Mouse (Mus musculus): ENCODE results near the gene Gsdma. TPM values are rescaled to one million over a fixed set of nuclear protein-coding genes. Genes with fewer than 3 reads are reported as not detected.
A peak's percentile ranks its signal among the peaks of the same experiment; 100 is the strongest.
"Not testable (repeated sequence)": the region's sequence is repeated elsewhere in the genome, so short reads cannot be mapped to it uniquely, and the experiment has no call there.

Gsdma gene
- total and polyA plus RNA-seq, 2 experiments from 2014 or later: 0.15 TPM; not detected in 1

- TF ChIP-seq CTCF (IDR thresholded peaks at IDR 0.05; ENCODE audit: low read depth): no peak
- H3K27ac ChIP-seq (ENCODE audit: low read depth, low read length): no peak overlapping the region
- no peaks in the 10 kb centered on the region for H3K4me1 ChIP-seq (ENCODE audit: insufficient read depth)
- ATAC-seq (no peak), DNase-seq (no peak)
- WGBS: 79% methylated on average over 19 of the region's 19 CpGs
- no peaks in the 10 kb centered on the region for H3K9me3 ChIP-seq (ENCODE audit: low read length)
- peaks cover 81% of the 10 kb centered on the region for H3K36me3 ChIP-seq (ENCODE audit: insufficient read depth)
- H3K4me3 ChIP-seq (ENCODE audit: low read depth, low read length): no peak overlapping the region
- H3K9ac ChIP-seq: no peak overlapping the region
- H3K27me3 ChIP-seq (ENCODE audit: insufficient read depth, low read length): no peaks in the 10 kb centered on the region
- H3K4me2 ChIP-seq (ENCODE audit: low read depth): no peak overlapping the region
These were observed 44.3 kb downstream of the Gsdma start for GRCm38 (mm10) chr11:98708282-98708956.

DNA sequence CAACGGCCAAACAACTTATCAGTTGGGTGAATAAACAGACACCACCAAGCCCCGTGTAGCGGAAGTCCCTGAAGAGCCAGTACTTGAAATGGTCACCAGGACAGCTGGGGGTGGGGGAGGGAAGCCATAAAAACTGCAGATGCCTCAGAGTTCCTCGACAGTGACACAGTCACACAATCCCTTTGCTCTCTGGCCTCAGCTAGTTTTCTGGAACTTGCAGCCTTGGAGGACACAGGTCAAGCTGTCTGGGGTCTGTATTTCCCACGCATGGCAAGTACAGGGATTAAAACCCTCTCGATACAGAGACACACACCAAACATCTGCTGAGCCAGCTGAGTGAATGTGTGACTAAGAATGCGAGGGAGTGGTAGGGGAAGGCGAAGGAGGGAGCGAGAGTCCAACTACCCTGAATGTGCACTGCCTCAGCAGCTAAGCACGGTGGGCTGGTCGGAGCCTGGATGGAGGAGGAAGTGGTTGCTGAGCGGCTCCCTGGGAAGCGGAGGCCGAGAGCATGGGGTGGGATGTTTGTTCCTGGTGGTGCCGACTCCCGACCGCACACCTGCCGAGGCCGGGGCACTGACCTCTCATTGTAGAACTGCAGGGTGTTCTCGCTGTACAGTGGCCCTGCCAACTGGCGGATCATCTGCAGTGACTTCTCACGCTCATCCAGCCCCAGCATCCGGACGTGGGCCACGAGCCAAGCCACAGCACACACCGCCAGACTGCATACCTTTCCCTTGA, 45.0 kb downstream of the Gsdma start:
- Histone ChIP-seq H3K4me3 (ENCODE audit: low read depth, low read length) (no peak overlapping the region), H3K27ac (ENCODE audit: low read depth, low read length) (no peak overlapping the region), H3K9me3 (ENCODE audit: low read length) (no peaks in the 10 kb centered on the region), H3K9ac (no peak overlapping the region), H3K36me3 (ENCODE audit: insufficient read depth) (peaks cover 86% of the 10 kb centered on the region), H3K27me3 (ENCODE audit: insufficient read depth, low read length) (no peaks in the 10 kb centered on the region), H3K4me2 (ENCODE audit: low read depth) (no peak overlapping the region), H3K4me1 (ENCODE audit: insufficient read depth) (no peaks in the 10 kb centered on the region)
- 86% methylated on average over 26 of the region's 26 CpGs for WGBS
- no peak for ATAC-seq
- DNase-seq: no peak
- no peak for TF ChIP-seq CTCF (IDR thresholded peaks at IDR 0.05; ENCODE audit: low read depth)

GRCm38 (mm10) chr11:98710416-98711045, 46.4 kb downstream of the Gsdma start:
- 56% methylated on average over 12 of the region's 12 CpGs for WGBS
- peak; percentile 98 for TF ChIP-seq CTCF (IDR thresholded peaks at IDR 0.05; ENCODE audit: low read depth)

GRCm38 (mm10) chr11:98711046-98711434, 46.9 kb downstream of the Gsdma start:
- Histone ChIP-seq H3K4me1 (ENCODE audit: insufficient read depth) (no peaks in the 10 kb centered on the region), H3K36me3 (ENCODE audit: insufficient read depth) (peaks cover 85% of the 10 kb centered on the region), H3K4me2 (ENCODE audit: low read depth) (no peak overlapping the region), H3K27me3 (ENCODE audit: insufficient read depth, low read length) (no peaks in the 10 kb centered on the region), H3K4me3 (ENCODE audit: low read depth, low read length) (no peak overlapping the region), H3K9me3 (ENCODE audit: low read length) (no peaks in the 10 kb centered on the region), H3K27ac (ENCODE audit: low read depth, low read length) (no peak overlapping the region), H3K9ac (no peak overlapping the region)
- WGBS: 92% methylated on average over 4 of the region's 4 CpGs
- DNase-seq (no peak), ATAC-seq (no peak)
- no peak for TF ChIP-seq CTCF (IDR thresholded peaks at IDR 0.05; ENCODE audit: low read depth)

More at GRCm38 (mm10) chr11:98710416-98711045, 46.4 kb downstream of the Gsdma start:
- peaks cover 85% of the 10 kb centered on the region for H3K36me3 ChIP-seq (ENCODE audit: insufficient read depth)
- H3K4me1 ChIP-seq (ENCODE audit: insufficient read depth): no peaks in the 10 kb centered on the region
- H3K9ac ChIP-seq: no peak overlapping the region
- DNase-seq: peak; percentile 84
- no peak overlapping the region for H3K4me3 ChIP-seq (ENCODE audit: low read depth, low read length)
- H3K27me3 ChIP-seq (ENCODE audit: insufficient read depth, low read length): no peaks in the 10 kb centered on the region
- peak; percentile 36; the same call in 1 of the 2 replicates for ATAC-seq
- no peak overlapping the region for H3K4me2 ChIP-seq (ENCODE audit: low read depth)
- H3K9me3 ChIP-seq (ENCODE audit: low read length): no peaks in the 10 kb centered on the region
- H3K27ac ChIP-seq (ENCODE audit: low read depth, low read length): no peak overlapping the region

DNA sequence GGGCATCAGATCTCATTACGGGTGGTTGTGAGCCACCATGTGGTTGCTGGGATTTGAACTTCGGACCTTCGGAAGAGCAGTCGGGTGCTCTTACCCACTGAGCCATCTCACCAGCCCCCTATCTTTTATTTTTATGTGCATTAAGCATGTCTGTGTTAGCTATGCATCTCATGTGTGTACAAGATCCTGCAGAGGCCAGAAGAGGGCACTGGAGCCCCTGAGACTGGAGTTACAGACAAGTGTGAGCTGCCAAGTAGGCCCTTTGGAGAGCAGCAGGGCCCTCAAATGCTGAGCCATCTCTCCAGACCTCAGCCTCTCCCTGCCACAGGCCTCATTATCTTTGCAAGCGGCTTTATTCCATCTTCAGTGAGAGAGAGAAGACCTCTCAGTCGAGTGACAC, 47.9 kb downstream of the Gsdma start:
- ATAC-seq (peak; percentile 76), DNase-seq (peak; percentile 70)
- not testable (repeated sequence) for H3K9ac ChIP-seq; H3K4me1 ChIP-seq (ENCODE audit: insufficient read depth); H3K27me3 ChIP-seq (ENCODE audit: insufficient read depth, low read length); H3K9me3 ChIP-seq (ENCODE audit: low read length); H3K4me2 ChIP-seq (ENCODE audit: low read depth); H3K4me3 ChIP-seq (ENCODE audit: low read depth, low read length); H3K27ac ChIP-seq (ENCODE audit: low read depth, low read length)
- TF ChIP-seq CTCF (IDR thresholded peaks at IDR 0.05; ENCODE audit: low read depth): peak; percentile 66
- whole genome bisulfite sequencing: 89% methylated on average over 6 of the region's 6 CpGs
- peaks cover 84% of the 10 kb centered on the region for H3K36me3 ChIP-seq (ENCODE audit: insufficient read depth)

- Histone ChIP-seq H3K4me1 (ENCODE audit: insufficient read depth) (0 out of 2 replicates have a peak, but pooled peaks cover 6% of the 10 kb centered on the region), H3K9me3 (ENCODE audit: low read length) (no peaks in the 10 kb centered on the region), H3K9ac (no peak overlapping the region), H3K27ac (ENCODE audit: low read depth, low read length) (no peak overlapping the region), H3K27me3 (ENCODE audit: insufficient read depth, low read length) (no peaks in the 10 kb centered on the region), H3K4me3 (ENCODE audit: low read depth, low read length) (no peak overlapping the region), H3K4me2 (ENCODE audit: low read depth) (no peak overlapping the region), H3K36me3 (ENCODE audit: insufficient read depth) (peaks cover 84% of the 10 kb centered on the region)
- DNase-seq: no peak
- ATAC-seq: no peak
- WGBS: 81% methylated on average over 12 of the region's 12 CpGs
- TF ChIP-seq CTCF (IDR thresholded peaks at IDR 0.05; ENCODE audit: low read depth): no peak
These were observed 49.6 kb downstream of the Gsdma start for GRCm38 (mm10) chr11:98713703-98714102.

DNA sequence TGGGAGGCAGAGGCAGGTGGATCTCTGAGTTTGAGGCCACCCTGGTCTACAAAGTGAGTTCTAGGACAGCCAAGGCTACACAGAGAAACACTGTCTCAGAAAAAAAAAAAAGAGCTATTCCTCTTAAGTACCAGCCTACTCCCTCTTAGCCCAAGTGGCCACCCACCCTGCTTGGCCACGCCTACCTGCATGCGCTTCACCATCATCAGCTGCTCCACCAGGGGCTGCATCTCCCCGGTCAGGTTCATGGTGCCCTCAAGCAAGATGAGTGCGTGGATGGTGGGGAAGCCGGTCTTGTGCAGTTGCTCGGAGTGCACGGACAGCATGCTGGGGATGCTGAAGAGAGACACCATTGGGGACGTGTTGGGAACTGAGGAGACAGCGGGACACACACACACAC, 51.8 kb downstream of the Gsdma start:
- H3K36me3 ChIP-seq (ENCODE audit: insufficient read depth): peaks cover 63% of the 10 kb centered on the region
- WGBS: 96% methylated on average over 9 of the region's 9 CpGs
- DNase-seq (no peak), ATAC-seq (no peak)
- H3K9me3 ChIP-seq (ENCODE audit: low read length): no peaks in the 10 kb centered on the region
- H3K27me3 ChIP-seq (ENCODE audit: insufficient read depth, low read length): no peaks in the 10 kb centered on the region
- no peak overlapping the region for H3K4me3 ChIP-seq (ENCODE audit: low read depth, low read length)
- H3K9ac ChIP-seq: no peak overlapping the region
- no peak for TF ChIP-seq CTCF (IDR thresholded peaks at IDR 0.05; ENCODE audit: low read depth)
- 0 out of 2 replicates have a peak, but pooled peaks cover 6% of the 10 kb centered on the region for H3K4me1 ChIP-seq (ENCODE audit: insufficient read depth)
- H3K27ac ChIP-seq (ENCODE audit: low read depth, low read length): no peak overlapping the region
- H3K4me2 ChIP-seq (ENCODE audit: low read depth): no peak overlapping the region
